Mouse (Mus musculus): ENCODE results near the gene Ncapg. TPM values are rescaled to one million over a fixed set of nuclear protein-coding genes. Genes with fewer than 3 reads are reported as not detected.

The Ncapg gene
- 0.15 and 0.36 TPM in 2 replicates for polyA plus RNA-seq (2012; rRNA removed; ENCODE audit: low replicate concordance)

DNA sequence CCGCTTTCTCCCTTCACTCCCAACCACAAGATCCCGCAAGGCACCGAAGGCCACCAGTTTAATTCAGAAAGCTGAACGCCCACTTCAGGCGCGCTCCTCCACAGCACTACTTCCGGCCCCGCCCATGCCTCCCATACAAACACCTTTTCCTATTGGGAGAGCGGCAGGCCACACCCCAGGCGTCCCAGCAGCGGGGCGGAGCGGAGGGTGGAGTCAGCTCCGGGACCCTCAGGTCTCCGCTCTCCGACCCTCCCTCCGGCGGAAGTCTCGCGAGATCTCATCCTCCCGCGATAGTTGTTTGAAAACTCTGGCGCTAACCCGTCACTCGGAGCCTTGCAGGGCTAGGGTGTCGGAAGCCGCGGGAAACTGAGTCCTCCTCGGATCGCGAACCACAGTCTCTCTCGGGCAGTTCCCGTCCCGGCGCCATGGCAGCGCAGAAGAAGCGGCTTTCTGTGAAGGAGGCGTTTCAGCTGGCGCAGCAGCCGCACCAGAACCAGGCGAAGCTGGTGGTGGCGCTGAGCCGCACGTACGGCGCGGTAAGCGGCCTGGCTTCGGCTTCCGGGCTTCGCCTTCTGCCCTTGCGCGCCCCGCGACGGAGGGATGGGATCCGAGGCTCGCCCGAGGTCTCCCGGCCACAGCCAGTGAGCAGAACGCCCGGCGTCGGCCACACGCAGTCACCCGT lies at the start of gene Ncapg:
Ncapg (plus strand) TSS at position 322 of the 682 bp plus-strand sequence.

DNA sequence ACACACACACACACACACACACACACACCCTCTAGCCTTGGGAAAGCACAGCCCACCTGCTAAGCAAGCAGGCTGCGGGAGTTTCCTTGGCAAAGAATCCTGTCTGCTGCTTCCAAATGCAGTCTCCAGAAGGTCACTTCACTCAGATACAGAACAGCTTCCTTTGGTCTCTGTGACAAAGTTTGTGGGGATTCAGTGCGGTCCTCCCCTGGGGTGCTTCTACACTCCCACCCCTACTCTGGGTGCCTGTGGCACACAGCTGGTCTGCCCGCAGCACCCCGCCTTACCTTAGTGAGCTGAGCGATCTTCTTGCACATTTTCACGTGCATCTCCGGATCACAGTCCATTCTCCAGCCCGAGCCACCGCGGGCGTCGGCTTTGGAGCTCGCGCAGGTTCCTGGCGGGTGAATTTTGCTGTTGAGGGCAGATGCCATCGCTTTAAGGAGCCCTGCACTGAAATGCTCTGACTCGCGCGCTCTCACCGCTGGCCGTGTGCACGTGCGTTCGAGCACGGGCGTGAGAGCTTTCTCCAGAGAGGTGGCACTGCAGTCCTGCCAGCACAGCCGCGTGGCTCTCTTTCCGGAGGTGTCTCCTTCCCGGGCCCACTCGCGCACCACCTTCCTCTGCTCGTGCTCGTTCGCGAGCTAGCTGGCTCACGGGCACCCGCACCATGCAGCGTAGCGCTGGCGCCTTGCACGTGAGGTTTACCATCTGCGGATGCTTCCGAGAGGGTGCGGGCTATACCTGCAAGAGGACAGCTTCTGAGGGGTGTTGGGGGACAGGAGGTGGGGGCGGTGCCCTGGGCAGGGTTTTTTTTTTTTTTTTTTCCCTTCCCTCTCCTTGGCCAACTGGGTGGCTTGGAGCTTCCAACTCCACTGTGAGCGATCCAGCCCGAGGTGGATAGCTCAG lies 30.7 kb upstream of the Ncapg start, which contains the start of gene Fam184b:
Fam184b (minus strand) TSS at position 809 of the 909 bp plus-strand sequence.

Other genes with a start within 250 kb of the Ncapg start
- 55.4 and 113 TPM in 2 replicates for gene Qdpr, start 219.7 kb upstream of the Ncapg start, polyA plus RNA-seq (2012; rRNA removed; ENCODE audit: low replicate concordance)
- not detected in 2 replicates for gene Clrn2, start 216.2 kb upstream of the Ncapg start, polyA plus RNA-seq (2012; rRNA removed; ENCODE audit: low replicate concordance)
- 9.3 and 81.8 TPM in 2 replicates for gene Lap3, start 176.5 kb upstream of the Ncapg start, polyA plus RNA-seq (2012; rRNA removed; ENCODE audit: low replicate concordance)
- gene Med28, start 149.7 kb upstream of the Ncapg start, polyA plus RNA-seq (2012; rRNA removed; ENCODE audit: low replicate concordance) = 79.7 and 83.8 TPM in 2 replicates
- 0.04 TPM in 1 of 2 replicates, not detected in the other for gene Fam184b, start 30.3 kb upstream of the Ncapg start, polyA plus RNA-seq (2012; rRNA removed; ENCODE audit: low replicate concordance)
- gene Lcorl, start 187.7 kb downstream of the Ncapg start, polyA plus RNA-seq (2012; rRNA removed; ENCODE audit: low replicate concordance) = 2.0 and 3.7 TPM in 2 replicates

All from duodenum, adult 2 months (tissue).